Mouse (Mus musculus) neutrophil, adult 59 days (primary cell): ENCODE data around the gene Phox2b. TPM values are rescaled to one million over a fixed set of nuclear protein-coding genes. Genes with fewer than 3 reads are reported as not detected.

Experiments
- total RNA-seq, 2 experiments: library from RNA; stranded (reverse); gene quantifications; 1 replicate in 1 of 2; 2 replicates in 1 of 2; pipeline ENCODE4 v1.2.4; 2023

Gene Phox2b
- not detected for total RNA-seq

DNA sequence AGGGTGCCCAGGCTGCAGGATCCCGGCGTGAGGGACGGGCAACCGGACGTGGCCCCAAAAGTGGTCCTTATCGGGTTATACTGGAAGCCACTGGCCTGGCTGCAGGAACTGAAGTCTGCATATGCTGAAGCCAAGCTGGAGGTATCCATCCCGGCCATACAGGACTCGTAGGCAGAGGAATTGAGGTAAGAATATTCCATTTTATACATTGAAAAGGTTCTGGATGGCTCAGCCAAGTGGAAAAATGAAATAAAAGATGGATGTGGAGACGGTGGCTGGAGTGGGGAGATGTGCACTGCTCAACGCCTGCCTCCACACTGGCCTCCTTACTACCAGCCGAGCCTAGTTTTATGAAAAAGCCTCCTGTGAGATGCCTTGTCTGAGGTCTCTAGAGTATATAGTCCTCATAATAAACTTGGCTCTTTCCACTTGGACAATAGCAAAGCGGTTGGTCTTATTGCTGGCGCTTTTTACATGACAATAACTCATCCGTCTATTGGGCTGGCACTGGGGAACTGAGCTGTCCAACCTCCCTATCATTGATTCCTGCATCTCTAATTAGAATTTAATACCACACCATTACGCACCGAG is at the start of gene Phox2b:
Gene Phox2b, minus strand, starts transcription at position 569 of the 591 bp plus-strand sequence.

Other genes with a start within 250 kb of the Phox2b start
- gene Tmem33, start 161.3 kb upstream of the Phox2b start, total RNA-seq, result 10 to 100 TPM; 62.2 to 66.5 TPM
- 10 to 100 TPM; 44.1 to 44.4 TPM for gene Slc30a9, start 207.7 kb upstream of the Phox2b start, total RNA-seq